Mouse (Mus musculus) heart, postnatal 36 days (tissue): ENCODE measurements at regions not wholly inside any gene's neighbourhood (a gene's known extent, or its start where the extent isn't known, plus 50 kb on each side); places are given as distances from the start of the nearest gene placed in this dataset.

Experiments
- DNase-seq, 2 experiments: peaks; one replicate each; pipeline ENCODE4 v3.0.0; 2021 to 2022
- intact Hi-C: fragments of 180-260 bp; cut with DNase I; formaldehyde crosslinking; loops from one replicate; pipeline ENCODE4 v1.15.1; 2025

DNA sequence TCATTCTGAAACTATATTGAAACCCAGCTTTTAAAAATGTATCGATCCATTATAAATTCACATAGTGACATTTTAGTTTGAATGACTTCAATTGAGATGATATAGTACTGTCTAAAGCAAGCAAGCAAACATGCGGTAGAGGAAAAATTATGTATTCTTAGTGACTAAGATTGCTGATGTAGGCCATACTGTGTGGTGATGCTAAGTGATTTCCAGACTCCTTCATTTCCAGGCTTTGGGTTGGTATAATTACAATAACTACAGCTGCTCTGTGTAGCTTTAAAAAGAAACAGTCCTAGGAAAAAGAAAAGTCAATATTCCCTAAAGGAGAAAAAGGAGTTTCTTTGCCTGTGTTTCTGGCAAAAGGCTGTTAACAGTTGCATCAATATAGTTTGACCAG, 175.0 kb downstream of the Rps12 start:
- intact Hi-C loops = loop anchor here (10.0 kb wide), 1 partner anchor 827 kb away; no protein-coding TSS in a partner anchor
- no peak for DNase-seq

DNA sequence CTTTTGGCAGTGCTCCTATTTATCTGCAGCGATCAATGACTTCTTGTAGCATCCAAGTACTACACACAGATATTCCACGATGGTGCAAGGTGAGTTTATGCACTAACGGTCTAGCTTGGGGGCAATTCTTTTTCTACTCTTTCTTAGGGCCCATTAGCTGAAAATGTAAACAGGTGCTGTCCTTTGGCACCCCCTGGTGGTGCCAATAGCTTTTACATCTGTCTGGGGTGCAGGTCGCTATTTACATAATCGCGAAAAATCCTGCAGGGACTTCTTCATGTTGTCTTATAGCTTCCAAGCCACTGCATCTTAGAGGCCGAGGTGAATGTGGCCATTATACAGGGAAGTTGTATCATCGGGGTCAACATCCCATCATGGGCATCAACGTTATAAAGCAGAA, 175.9 kb downstream of the Rps12 start:
- intact Hi-C loops = loop anchor here (1.0 to 10.0 kb wide), 3 partner anchors 494 to 826 kb away; no protein-coding TSS in a partner anchor
- peak; percentile 34 to 51 for DNase-seq

DNA sequence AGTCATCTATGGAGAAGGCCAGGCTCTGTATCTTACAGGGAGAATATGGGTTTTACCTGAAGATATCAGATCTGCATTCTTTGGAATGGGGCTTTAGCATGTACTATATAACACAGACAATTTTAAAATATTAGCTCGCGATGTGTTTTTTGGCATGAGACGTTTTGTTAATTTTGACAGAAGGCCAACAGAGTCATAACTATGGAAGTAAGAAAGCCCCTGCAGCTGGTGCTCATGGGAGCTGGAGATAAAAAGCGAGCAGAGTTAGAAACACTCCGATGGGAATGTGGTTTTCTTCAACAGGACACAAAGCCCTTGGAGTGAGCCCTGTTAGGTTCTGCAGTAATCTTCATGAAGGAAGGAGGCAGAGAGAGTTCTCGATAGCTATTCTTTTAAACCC, 176.6 kb downstream of the Rps12 start:
- intact Hi-C loops = loop anchor here (2.0 to 10.0 kb wide), 2 partner anchors 494 to 826 kb away; no protein-coding TSS in a partner anchor
- DNase-seq = no peak

GRCm38 (mm10) chr10:23610046-23610445, 177.0 kb downstream of the Rps12 start:
- intact Hi-C loops = loop anchor here (2.0 to 10.0 kb wide), 2 partner anchors 493 to 825 kb away; no protein-coding TSS in a partner anchor
- DNase-seq = no peak

- intact Hi-C loops = no loop called here
- no peak for DNase-seq
Measured at GRCm38 (mm10) chr10:23609270-23609914, 177.7 kb downstream of the Rps12 start.

DNA sequence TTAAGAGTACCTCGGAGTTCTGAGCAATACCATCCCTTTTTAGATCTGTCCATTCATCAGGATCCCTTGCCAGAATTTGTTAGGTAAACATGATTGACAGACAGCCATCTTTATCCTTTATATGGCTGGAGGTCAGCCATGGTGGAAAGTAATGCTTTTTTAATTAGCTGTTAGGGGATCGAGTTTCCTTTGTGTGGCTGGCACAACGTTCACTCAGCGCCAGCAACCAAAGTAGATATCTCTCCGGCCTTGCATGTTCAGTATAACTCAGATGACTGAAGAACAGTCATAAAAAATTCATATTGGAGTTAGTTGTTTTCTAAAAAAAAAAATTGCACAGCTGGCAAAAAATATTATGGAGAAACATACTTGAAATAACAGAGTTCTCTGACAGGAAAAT, 186.4 kb downstream of the Rps12 start:
- intact Hi-C loops = no loop called here
- DNase-seq = no peak

- DNase-seq = no peak
- intact Hi-C loops = no loop called here
Measured at GRCm38 (mm10) chr10:23595541-23595940, 191.5 kb downstream of the Rps12 start.

DNA sequence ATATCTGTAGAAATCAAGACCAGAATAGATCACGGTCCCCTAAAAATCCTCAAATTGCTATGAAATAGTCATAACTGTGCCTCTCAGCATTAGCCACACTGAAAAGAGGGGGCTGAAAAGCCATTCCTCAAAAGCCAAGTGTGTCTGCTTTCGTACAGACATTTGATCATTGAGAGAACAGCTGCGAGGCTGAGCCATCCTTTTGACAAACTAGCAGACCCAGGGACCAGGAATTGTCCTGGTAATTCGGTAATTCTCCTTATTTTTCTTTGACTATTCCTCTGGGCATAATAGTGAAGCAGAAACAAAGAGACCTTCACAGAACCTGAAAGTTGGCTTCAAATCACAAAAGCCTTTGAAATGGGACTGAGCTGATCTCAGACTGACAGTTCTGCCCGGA, 206.8 kb downstream of the Rps12 start:
- intact Hi-C loops = no loop called here
- DNase-seq = no peak

DNA sequence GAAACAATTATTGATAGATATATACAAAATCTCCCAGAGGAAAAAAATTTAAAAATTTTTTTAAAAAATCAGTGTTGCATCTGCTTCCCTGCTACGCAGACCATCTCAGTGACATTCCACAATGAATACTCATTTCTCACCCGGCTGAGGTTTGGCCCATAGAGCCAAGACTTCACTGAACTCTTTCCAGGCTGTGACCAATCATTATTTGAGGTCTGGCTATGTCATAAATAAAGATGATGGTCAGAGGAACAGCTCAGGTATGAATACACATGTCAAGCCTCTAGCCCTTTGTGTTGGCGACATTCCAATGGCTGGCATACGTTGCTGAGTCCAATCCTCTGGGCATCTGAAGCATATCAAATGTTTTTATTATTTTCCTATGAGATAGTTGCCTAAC, 216.1 kb downstream of the Rps12 start:
- DNase-seq = no peak
- intact Hi-C loops = no loop called here

- DNase-seq = no peak
- intact Hi-C loops = no loop called here
Measured at GRCm38 (mm10) chr10:23569386-23569785, 217.7 kb downstream of the Rps12 start.

- intact Hi-C loops = no loop called here
Measured at GRCm38 (mm10) chr10:23562273-23562885, 211.8 kb upstream of the Eya4 start.

DNA sequence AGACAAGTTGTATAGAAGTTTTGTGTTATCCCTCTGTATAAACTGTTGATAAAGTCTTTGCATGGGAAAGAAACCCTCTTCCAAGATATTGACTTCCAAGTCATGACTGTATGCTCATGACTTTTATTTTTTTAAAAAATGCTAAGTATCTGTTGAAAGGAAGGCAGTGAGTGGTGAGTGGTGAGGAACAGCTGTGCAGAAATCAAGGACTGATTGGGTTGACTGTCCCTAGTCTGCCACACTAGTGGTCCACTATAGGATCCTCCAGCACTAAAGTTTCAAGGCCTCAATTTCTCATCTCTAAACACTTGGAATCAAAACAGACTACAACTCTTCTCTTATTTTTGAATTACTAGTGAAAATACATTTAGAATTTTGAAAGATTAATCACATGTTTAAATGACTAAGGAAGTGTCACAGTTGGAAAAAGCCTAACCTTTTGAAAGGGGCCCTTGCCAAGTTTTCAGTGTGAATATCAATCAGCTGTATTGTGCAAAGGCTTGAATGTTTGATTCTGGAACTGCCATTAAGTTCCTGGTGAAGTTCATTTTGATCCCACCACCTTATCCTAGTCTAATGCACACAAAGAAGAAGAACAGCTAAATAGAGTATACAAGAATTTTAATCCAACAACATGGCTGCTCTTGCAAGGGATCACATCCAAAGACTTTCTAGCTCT, 209.5 kb upstream of the Eya4 start:
- no peak for DNase-seq
- intact Hi-C loops = no loop called here

More at GRCm38 (mm10) chr10:23562273-23562885, 211.8 kb upstream of the Eya4 start:
- DNase-seq = no peak

DNA sequence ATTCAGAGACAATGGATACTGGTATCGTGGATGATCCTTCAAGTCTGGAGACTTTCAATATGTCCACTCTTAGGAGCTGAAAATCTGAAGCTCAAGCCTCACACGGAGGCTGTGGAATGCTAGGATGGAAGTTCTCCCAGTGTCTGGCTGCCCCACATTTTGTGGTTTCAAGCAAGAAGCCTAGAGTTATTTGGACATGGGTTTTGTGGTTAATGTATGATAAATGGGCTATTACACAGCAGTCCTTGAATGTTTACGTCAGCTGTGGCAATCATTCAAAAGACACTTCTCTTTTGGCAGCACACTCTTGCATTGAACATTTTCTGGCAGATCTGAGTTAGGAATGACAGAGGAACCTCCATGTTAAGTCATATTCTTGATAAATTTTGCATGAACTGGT, 207.2 kb upstream of the Eya4 start:
- no peak for DNase-seq
- intact Hi-C loops = no loop called here

DNA sequence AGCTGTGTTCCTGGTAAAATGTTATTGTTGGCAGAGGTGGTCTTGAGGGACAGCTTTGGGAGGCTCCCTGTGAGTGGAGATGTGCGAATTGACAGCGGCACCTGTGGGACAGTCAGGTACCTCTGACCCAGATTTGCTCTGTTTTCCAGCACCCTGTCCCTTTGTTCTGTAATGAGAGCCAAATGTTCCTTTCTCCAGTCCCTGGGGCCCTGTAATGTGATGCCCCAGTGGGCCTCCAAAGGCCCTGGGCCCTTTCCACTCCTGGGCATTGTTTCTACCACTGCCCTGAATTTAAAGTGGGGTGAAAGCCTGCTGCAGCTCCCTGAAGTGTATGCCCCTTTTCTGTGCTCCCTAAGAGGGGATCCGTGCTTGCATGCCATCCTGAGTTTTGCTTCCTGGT, 198.6 kb upstream of the Eya4 start:
- no peak for DNase-seq
- intact Hi-C loops = no loop called here

- no peak for DNase-seq
Measured at GRCm38 (mm10) chr10:23548322-23548721, 197.7 kb upstream of the Eya4 start.

DNA sequence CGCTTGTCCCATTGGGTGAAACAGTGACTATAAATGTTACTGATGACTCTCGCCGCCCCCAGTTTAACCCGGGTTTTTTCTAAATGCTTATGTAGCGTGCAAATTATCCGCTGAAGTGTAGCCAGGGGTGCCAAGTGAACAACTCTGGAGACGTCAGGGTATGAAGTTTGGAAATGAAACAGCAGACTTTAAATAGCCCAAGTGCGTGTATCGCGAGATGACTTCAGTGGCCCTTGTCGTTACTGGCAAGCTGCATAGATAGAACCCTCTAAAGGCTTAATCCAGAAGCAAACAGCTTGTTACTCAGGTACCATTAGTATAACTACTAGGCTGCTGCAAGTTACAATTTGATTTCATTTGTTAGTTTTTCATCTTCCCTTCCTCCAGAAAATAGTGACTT, 192.1 kb upstream of the Eya4 start:
- intact Hi-C loops = no loop called here
- DNase-seq = no peak

More at GRCm38 (mm10) chr10:23548322-23548721, 197.7 kb upstream of the Eya4 start:
- intact Hi-C loops = no loop called here

DNA sequence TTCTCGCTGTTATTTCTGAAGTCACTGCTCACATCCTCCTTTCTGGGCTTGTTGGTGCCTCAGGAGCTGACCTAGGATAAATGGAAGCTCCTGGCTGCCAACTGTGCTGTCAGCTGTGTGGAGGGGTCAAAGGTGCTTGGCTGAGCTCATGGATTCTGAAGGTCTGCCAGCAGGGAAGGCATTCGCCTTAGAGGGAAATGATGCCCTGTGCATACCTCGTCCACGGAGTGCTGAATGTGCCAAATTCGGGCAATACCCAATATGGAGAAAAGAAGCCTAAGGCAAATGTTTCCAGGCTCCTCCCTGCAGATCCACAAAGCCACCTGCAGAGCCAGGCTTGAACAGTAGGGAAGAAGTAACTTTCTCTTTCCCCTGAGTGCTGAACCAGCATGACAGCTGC, 191.3 kb upstream of the Eya4 start:
- intact Hi-C loops = no loop called here
- no peak for DNase-seq

- DNase-seq = no peak
- intact Hi-C loops = no loop called here
Measured at GRCm38 (mm10) chr10:23534636-23535035, 184.1 kb upstream of the Eya4 start.

DNA sequence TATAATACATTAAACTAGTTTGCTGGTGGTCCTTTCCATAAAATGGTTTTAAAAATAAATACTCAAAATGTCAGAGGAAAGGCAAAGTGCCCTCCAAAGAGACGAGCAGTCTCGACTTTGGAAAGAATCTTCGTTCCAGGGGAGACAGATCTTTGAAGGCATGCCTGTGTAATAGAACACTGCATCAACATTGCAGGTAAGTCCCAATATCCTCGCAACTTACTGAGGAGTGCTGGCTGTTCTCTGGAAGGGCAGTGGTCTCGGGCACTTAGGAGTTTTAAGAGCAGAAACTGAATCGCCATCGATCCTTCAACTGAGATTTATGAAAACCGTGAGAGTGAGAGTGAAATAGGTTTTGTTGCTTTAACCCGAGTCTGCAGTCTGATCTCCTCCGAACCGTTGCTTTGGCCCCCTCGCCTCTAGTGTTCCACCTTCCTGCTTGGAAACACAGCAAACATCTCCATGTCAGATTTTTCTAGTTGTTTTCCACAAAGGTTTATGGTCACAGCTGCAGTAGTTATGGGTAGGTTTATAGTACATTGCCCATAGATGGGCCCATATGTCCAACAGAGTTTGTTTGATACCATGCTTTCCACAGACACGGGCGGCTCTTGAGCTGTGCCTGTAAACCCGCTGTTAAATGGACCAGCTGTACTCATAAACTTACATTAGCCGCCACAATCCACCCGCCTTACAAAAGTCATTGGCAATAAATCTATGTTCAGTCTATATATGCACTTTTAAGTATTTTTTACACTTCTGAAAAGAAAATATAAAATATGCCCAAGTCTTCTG, 181.6 kb upstream of the Eya4 start:
- DNase-seq = no peak
- intact Hi-C loops = no loop called here

DNA sequence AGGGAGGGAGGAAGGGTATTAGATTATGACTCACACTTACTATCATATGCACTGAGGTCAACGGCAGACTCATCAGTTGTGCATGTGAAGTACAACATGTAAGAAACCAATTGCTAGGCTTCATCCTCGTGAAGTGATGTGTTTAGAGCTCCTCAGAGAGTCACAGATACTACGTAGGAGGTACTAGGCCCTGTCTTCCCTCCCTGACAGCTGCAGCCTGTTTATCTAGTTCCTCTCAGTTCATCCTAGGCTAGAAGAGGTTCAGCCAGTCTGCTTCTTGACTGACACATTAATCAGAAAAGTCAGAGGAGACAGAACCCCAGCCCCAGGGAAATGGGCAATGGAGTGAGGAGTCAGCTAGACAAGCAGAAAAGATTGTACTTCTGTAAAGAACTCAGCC, 180.1 kb upstream of the Eya4 start:
- intact Hi-C loops = no loop called here

DNA sequence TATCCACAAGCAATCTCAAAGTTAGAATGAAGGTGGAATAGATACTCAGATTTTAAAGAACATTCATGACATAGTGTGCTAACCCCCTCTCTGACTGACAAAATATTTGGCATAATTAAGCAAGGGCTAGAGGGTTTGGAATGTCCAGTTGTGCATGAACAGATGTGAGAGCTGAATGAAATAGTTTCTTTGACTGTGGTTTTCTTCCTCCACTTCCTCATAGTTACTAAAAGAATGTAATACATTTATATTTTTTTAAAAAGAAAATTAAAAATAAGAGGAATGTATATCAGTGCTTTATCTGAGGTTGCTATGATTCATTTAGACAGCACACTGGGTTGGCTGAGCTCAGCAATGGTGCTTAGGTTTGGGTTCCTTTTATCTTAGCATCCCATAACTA, 176.2 kb upstream of the Eya4 start:
- DNase-seq = no peak
- intact Hi-C loops = no loop called here

More for the DNA sequence above, 180.1 kb upstream of the Eya4 start:
- DNase-seq = no peak
